Mouse (Mus musculus) hindbrain, embryonic 14.5 days (tissue): Measurements from ENCODE around the gene Pthlh. TPM values are rescaled to one million over a fixed set of nuclear protein-coding genes. Genes with fewer than 3 reads are reported as not detected.

Experiments
- ATAC-seq: fragments of 200-750 bp; cut with Nextera tagmentation; 2 replicates; pipeline ENCODE4 v1.8.0; 2017; ENCODE audit warnings: moderate number of reproducible peaks, mild to moderate bottlenecking, moderate TSS enrichment, moderate library complexity; ENCODE audit not compliant: low FRiP score
- DNase-seq: peaks from one replicate; pipeline ENCODE4 v3.0.0-alpha.2; 2015; ENCODE audit warnings: low spot score
- H3K27ac ChIP-seq: fragments of 300-500 bp; sonication (generic); 2 replicates; pipeline ENCODE4 v1.5.1; 2014; ENCODE audit warnings: mild to moderate bottlenecking, moderate library complexity
- H3K27me3 ChIP-seq: fragments of 300-500 bp; sonication (generic); 2 replicates; pipeline ENCODE4 v1.6.1; 2014; ENCODE audit warnings: mild to moderate bottlenecking, low read length, mixed read lengths; ENCODE audit not compliant: control insufficient read depth, insufficient read depth
- H3K36me3 ChIP-seq: fragments of 300-500 bp; sonication (generic); replicated peaks from 2 replicates; pipeline ENCODE4 v1.6.1; 2014; ENCODE audit not compliant: control insufficient read depth, insufficient read depth
- H3K4me1 ChIP-seq: fragments of 300-500 bp; sonication (generic); replicated peaks from 2 replicates; pipeline ENCODE4 v1.6.1; 2014; ENCODE audit warnings: antibody characterized with exemption, low read length, mixed read lengths; ENCODE audit not compliant: control insufficient read depth, insufficient read depth
- H3K4me2 ChIP-seq: fragments of 300-500 bp; sonication (generic); replicated peaks from 2 replicates; pipeline ENCODE4 v1.6.1; 2014; ENCODE audit warnings: mild to moderate bottlenecking, moderate library complexity
- H3K4me3 ChIP-seq: fragments of 300-500 bp; sonication (generic); replicated peaks from 2 replicates; pipeline ENCODE4 v1.5.1; 2014; ENCODE audit warnings: mild to moderate bottlenecking, low read length
- H3K9ac ChIP-seq: fragments of 300-500 bp; sonication (generic); 2 replicates; pipeline ENCODE4 v1.6.1; 2014
- H3K9me3 ChIP-seq: fragments of 300-500 bp; sonication (generic); 2 replicates; pipeline ENCODE4 v1.6.1; 2016; ENCODE audit warnings: low read length; ENCODE audit not compliant: control insufficient read depth
- WGBS: fragments of 180-500 bp; shearing (Covaris S2); extraction: QIAGEN DNeasy Blood & Tissue Kit; methylation state at CpG from one replicate; pipeline ENCODE4 v1.1.7; 2014; 5-methylcytosine and 5-hydroxymethylcytosine counted together
- polyA plus RNA-seq: library from polyadenylated mRNA; unstranded; fragments of >200 nt; fragmentation: Nextera tagmentation; extraction: Ambion mirVana; gene quantifications from 2 replicates; pipeline ENCODE4 v1.2.1, GENCODE M21; 2014

Pthlh gene
- polyA plus RNA-seq, 1 experiment from 2014 or later: 4.3 TPM

DNA sequence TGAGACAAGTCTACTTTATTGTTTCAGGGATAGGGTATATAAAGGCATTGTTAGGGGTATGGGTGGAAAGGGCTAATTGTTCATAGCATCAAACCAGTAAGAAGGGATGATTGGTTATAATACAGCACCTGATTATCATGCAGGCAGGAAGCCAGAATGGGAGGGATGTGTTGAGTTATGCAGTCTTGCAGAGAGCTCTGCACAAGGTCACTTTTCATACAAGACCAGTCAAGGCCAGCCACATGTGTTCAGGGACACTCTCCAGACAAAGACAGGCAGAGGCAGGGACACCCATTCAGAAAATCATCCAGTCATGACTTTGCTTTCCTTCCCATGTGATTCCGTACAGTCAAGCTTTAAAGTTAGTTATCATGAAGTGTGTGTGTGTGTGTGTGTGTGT is 47.8 kb downstream of the Pthlh start:
- Histone ChIP-seq H3K4me1 (no peaks in the 10 kb centered on the region), H3K9ac (no peak overlapping the region), H3K9me3 (no peaks in the 10 kb centered on the region), H3K4me3 (no peak overlapping the region), H3K4me2 (no peak overlapping the region), H3K36me3 (no peaks in the 10 kb centered on the region), H3K27ac (no peak overlapping the region), H3K27me3 (no peaks in the 10 kb centered on the region)
- 94% methylated on average over 1 of the region's 1 CpGs for WGBS
- DNase-seq (no peak), ATAC-seq (no peak)

DNA sequence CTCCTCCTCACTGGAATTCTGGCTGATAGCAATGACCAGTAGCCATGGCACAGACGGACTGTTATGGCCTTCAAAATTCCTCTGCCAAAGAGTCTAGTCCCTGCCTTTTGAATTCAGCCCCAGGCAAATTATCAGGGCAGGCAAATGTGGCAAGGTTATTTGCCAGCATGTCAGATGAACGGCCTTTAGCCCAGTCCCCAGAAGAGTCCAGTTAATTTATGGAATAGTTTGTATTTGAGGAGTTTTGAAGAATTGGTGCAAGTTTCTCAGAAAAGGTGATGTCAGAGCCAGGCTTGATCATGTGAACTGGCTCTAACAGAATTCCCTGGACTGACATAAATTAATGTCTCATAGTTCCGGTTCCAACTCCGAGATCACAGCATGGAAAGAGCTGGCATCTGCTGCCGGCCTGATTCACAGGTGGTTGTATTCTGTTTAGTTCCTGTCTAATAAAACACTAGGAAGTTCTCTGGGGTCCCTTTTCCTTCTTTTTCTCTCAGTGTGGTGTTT is 56.1 kb downstream of the Pthlh start:
- H3K36me3 ChIP-seq: no peaks in the 10 kb centered on the region
- 81% methylated on average over 5 of the region's 5 CpGs for WGBS
- H3K9ac ChIP-seq: no peak overlapping the region
- H3K9me3 ChIP-seq: 0 out of 2 replicates have a peak, but pooled peaks cover 4% of the 10 kb centered on the region
- H3K27me3 ChIP-seq: no peaks in the 10 kb centered on the region
- H3K4me3 ChIP-seq: no peak overlapping the region
- H3K27ac ChIP-seq: no peak overlapping the region
- no peaks in the 10 kb centered on the region for H3K4me1 ChIP-seq
- ATAC-seq: no peak
- H3K4me2 ChIP-seq: no peak overlapping the region
- no peak for DNase-seq

Other genes starting within 250 kb of the Pthlh start
- 0.50 and 0.65 TPM in 2 replicates for gene Rep15, start 231.6 kb downstream of the Pthlh start, polyA plus RNA-seq
- 76.8 and 78.3 TPM in 2 replicates for gene Mrps35, start 221.4 kb downstream of the Pthlh start, polyA plus RNA-seq
- gene Mansc4, start 177.2 kb downstream of the Pthlh start, polyA plus RNA-seq: 0.43 and 1.4 TPM in 2 replicates
- 11.0 and 12.4 TPM in 2 replicates for gene Klhl42, start 172.8 kb downstream of the Pthlh start, polyA plus RNA-seq
- 40.6 and 42.0 TPM in 2 replicates for gene Ccdc91, start 211.6 kb upstream of the Pthlh start, polyA plus RNA-seq